Mouse (Mus musculus) limb, embryonic 14.5 days (tissue): ENCODE results near the gene Mxra7. TPM values are rescaled to one million over a fixed set of nuclear protein-coding genes. Genes with fewer than 3 reads are reported as not detected.

Experiments
- ATAC-seq: fragments of 200-750 bp; cut with Nextera tagmentation; 2 replicates; pipeline ENCODE4 v1.8.0; 2017; ENCODE audit warnings: low read depth, moderate number of reproducible peaks, moderate TSS enrichment; ENCODE audit not compliant: low FRiP score
- DNase-seq: peaks from one replicate; pipeline ENCODE4 v3.0.0-alpha.2; 2015; ENCODE audit warnings: low spot score
- H3K27ac ChIP-seq: fragments of 300-500 bp; sonication (generic); replicated peaks from 2 replicates; pipeline ENCODE4 v1.5.1; 2014; ENCODE audit warnings: low read depth, mild to moderate bottlenecking, low read length, moderate library complexity, mixed read lengths
- H3K27me3 ChIP-seq: fragments of 300-500 bp; sonication (generic); 2 replicates; pipeline ENCODE4 v1.6.1; 2014; ENCODE audit warnings: low read length, mixed read lengths; ENCODE audit not compliant: control insufficient read depth, insufficient read depth
- H3K36me3 ChIP-seq: fragments of 300-500 bp; sonication (generic); 2 replicates; pipeline ENCODE4 v1.6.1; 2014; ENCODE audit warnings: mild to moderate bottlenecking, low read length, moderate library complexity, mixed read lengths; ENCODE audit not compliant: control insufficient read depth, insufficient read depth
- H3K4me1 ChIP-seq: fragments of 300-500 bp; sonication (generic); 2 replicates; pipeline ENCODE4 v1.6.1; 2014; ENCODE audit warnings: antibody characterized with exemption, low read length, mixed read lengths; ENCODE audit not compliant: control insufficient read depth, insufficient read depth
- H3K4me2 ChIP-seq: fragments of 300-500 bp; sonication (generic); replicated peaks from 2 replicates; pipeline ENCODE4 v1.6.1; 2014; ENCODE audit warnings: low read depth, mild to moderate bottlenecking, low read length, moderate library complexity; ENCODE audit not compliant: severe bottlenecking
- H3K4me3 ChIP-seq: fragments of 300-500 bp; sonication (generic); replicated peaks from 2 replicates; pipeline ENCODE4 v1.5.1; 2014; ENCODE audit warnings: low read length
- H3K9ac ChIP-seq: fragments of 300-500 bp; sonication (generic); 2 replicates; pipeline ENCODE4 v1.6.1; 2014; ENCODE audit warnings: mild to moderate bottlenecking, low read depth, low read length, moderate library complexity; ENCODE audit not compliant: severe bottlenecking
- H3K9me3 ChIP-seq: fragments of 300-500 bp; sonication (generic); 2 replicates; pipeline ENCODE4 v1.6.1; 2016; ENCODE audit warnings: low read length; ENCODE audit not compliant: control insufficient read depth
- POLR2A ChIP-seq: fragments of 200-500 bp; IDR thresholded peaks from 2 replicates; pipeline ENCODE4 v1.8.0; 2012; ENCODE audit warnings: inconsistent platforms, mild to moderate bottlenecking, moderate library complexity, borderline replicate concordance; ENCODE audit not compliant: insufficient read depth, insufficient read length; ENCODE audit errors: extremely low read depth
- WGBS: fragments of 180-500 bp; shearing (Covaris S2); extraction: QIAGEN DNeasy Blood & Tissue Kit; methylation state at CpG from one replicate; pipeline ENCODE4 v1.1.7; 2014; 5-methylcytosine and 5-hydroxymethylcytosine counted together
- polyA plus RNA-seq, 2 experiments: library from polyadenylated mRNA; depleted of rRNA in 1 of 2; stranded (reverse) in 1 of 2; unstranded in 1 of 2; fragments of >200 nt; fragmentation: Nextera tagmentation in 1 of 2; extraction: Ambion mirVana in 1 of 2; gene quantifications; 2 replicates each; pipeline versions ENCODE4 v1.2.1 to v1.2.3; 2012 to 2014

Mxra7 gene
- polyA plus RNA-seq, 2 experiments, result 11.0 to 21.9 TPM

- DNase-seq, result no peak
- 38% methylated on average over 7 of the region's 7 CpGs for WGBS
- no peaks in the 10 kb centered on the region for H3K36me3 ChIP-seq
These were observed 20.7 kb downstream of the Mxra7 start for GRCm38 (mm10) chr11:116807116-116807515.

GRCm38 (mm10) chr11:116806136-116807071, 21.4 kb downstream of the Mxra7 start:
- DNase-seq (no peak), ATAC-seq (no peak)
- no peak overlapping the region for H3K4me3 ChIP-seq
- WGBS, result 71% methylated on average over 15 of the region's 15 CpGs
- H3K27me3 ChIP-seq, result no peaks in the 10 kb centered on the region
- TF ChIP-seq POLR2A, result no peak
- no peak overlapping the region for H3K9ac ChIP-seq
- H3K27ac ChIP-seq, result no peak overlapping the region
- H3K4me2 ChIP-seq, result no peak overlapping the region
- no peaks in the 10 kb centered on the region for H3K36me3 ChIP-seq
- H3K9me3 ChIP-seq, result no peaks in the 10 kb centered on the region
- peaks cover 8% of the 10 kb centered on the region; the same call in 1 of the 2 replicates for H3K4me1 ChIP-seq

More at GRCm38 (mm10) chr11:116807116-116807515, 20.7 kb downstream of the Mxra7 start:
- no peak overlapping the region for H3K27ac ChIP-seq
- ATAC-seq, result no peak
- no peak for TF ChIP-seq POLR2A
- H3K4me1 ChIP-seq, result peaks cover 11% of the 10 kb centered on the region
- no peaks in the 10 kb centered on the region for H3K27me3 ChIP-seq
- no peak overlapping the region for H3K9ac ChIP-seq
- H3K4me3 ChIP-seq, result no peak overlapping the region
- no peak overlapping the region for H3K4me2 ChIP-seq
- H3K9me3 ChIP-seq, result no peaks in the 10 kb centered on the region

GRCm38 (mm10) chr11:116802709-116803108, 25.1 kb downstream of the Mxra7 start:
- TF ChIP-seq POLR2A, result no peak
- H3K36me3 ChIP-seq, result no peaks in the 10 kb centered on the region
- no peak overlapping the region for H3K4me2 ChIP-seq
- H3K9ac ChIP-seq, result no peak overlapping the region
- H3K4me3 ChIP-seq, result no peak overlapping the region
- no peaks in the 10 kb centered on the region for H3K27me3 ChIP-seq
- ATAC-seq (no peak), DNase-seq (no peak)
- no peak overlapping the region for H3K27ac ChIP-seq
- H3K9me3 ChIP-seq, result no peaks in the 10 kb centered on the region
- peaks cover 3% of the 10 kb centered on the region; the same call in 1 of the 2 replicates for H3K4me1 ChIP-seq
- WGBS, result 80% methylated on average over 5 of the region's 5 CpGs

- Histone ChIP-seq H3K4me2 (no peak overlapping the region), H3K4me1 (no peaks in the 10 kb centered on the region), H3K36me3 (no peaks in the 10 kb centered on the region), H3K4me3 (no peak overlapping the region), H3K27me3 (no peaks in the 10 kb centered on the region), H3K9me3 (no peaks in the 10 kb centered on the region), H3K9ac (no peak overlapping the region), H3K27ac (no peak overlapping the region)
- DNase-seq (no peak), ATAC-seq (no peak)
- WGBS, result 72% methylated on average over 5 of the region's 5 CpGs
- no peak for TF ChIP-seq POLR2A
These were observed 26.7 kb downstream of the Mxra7 start for GRCm38 (mm10) chr11:116801106-116801505.

- WGBS, result 73% methylated on average over 5 of the region's 5 CpGs
- H3K9ac ChIP-seq, result no peak overlapping the region
- no peaks in the 10 kb centered on the region for H3K4me1 ChIP-seq
- no peak overlapping the region for H3K27ac ChIP-seq
- TF ChIP-seq POLR2A, result no peak
- H3K4me3 ChIP-seq, result no peak overlapping the region
- no peak for ATAC-seq
- H3K9me3 ChIP-seq, result no peaks in the 10 kb centered on the region
- H3K4me2 ChIP-seq, result no peak overlapping the region
- no peaks in the 10 kb centered on the region for H3K27me3 ChIP-seq
- DNase-seq, result no peak
- no peaks in the 10 kb centered on the region for H3K36me3 ChIP-seq
These were observed 28.5 kb downstream of the Mxra7 start for GRCm38 (mm10) chr11:116799364-116799763.
